1 mouse cellular context compared by ENCODE assay signal in the genomic region with DNA sequence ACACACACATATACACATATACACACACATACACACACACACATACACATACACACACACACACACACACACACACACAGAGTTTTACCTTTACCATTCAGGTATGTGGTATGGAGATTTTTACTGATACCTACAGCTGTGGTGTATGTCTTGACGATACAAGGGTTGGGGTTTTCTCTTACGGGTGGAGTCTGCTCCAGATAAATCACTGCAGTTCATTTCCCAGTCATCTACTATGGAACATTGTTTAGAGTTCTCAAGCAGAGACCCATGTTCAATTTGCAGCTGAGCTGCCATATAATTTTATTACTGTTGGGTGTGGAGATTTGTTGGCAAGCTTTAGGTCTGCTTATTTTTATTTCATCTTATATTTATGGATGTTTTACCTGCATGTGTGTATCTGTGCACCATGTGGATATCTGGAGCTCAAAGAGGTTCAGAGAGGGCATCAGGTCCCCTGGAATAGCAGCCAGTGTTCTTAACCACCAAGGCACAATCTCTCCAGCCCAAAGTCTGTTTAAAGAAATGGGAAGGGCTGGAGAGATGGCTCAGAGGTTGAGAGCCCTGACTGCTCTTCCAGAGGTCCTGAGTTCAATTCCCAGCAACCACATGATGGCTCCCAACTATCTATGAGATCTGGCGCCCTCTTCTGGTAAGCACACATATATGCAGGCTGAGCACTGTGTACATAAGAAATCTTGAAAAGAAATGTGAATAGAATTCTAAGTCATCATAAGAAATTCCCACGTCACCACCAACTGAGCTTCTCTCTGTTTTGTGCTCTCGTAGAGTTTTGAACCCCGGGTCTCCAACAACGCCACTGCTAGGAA.
TF ChIP-seq lines count a peak whose summit lies in the region.

No protein-coding gene starts in this region.

TF ChIP-seq in CH12.LX, 34 proteins besides CTCF, POLR2A, EP300 and RAD21 (continued from another document):
- no peak for TF ChIP-seq KAT2A (IDR thresholded peaks at IDR 0.05; ENCODE audit: insufficient replicate concordance, low read length)
- no peak for TF ChIP-seq TCF12 (IDR thresholded peaks at IDR 0.05; ENCODE audit: low read depth, low read length)
- TF ChIP-seq POLR2AphosphoS2 (IDR thresholded peaks at IDR 0.05; ENCODE audit: low read depth, low read length) = no peak
- TF ChIP-seq TBP (conservative IDR thresholded peaks at IDR 0.05; ENCODE audit: low read depth, low read length) = no peak
- no peak for TF ChIP-seq PAX5 (IDR thresholded peaks at IDR 0.05; ENCODE audit: low read length)
- TF ChIP-seq CHD2 (IDR thresholded peaks at IDR 0.05; ENCODE audit: low read length) = no peak
- TF ChIP-seq ZC3H11A (IDR thresholded peaks at IDR 0.05; ENCODE audit: low read depth, low read length) = no peak
- TF ChIP-seq MYC (IDR thresholded peaks at IDR 0.05; ENCODE audit: low read depth, low read length) = no peak
